Mouse (Mus musculus) cerebellum, postnatal 4 days (tissue): ENCODE results near the gene Bcas3.

Source experiments
- DNase-seq, 2 experiments: peaks; one replicate each; pipeline ENCODE4 v3.0.0; 2022; ENCODE audit warnings: low spot score in 2 of 2, mixed read lengths in 1 of 2

Bcas3 gene

DNA sequence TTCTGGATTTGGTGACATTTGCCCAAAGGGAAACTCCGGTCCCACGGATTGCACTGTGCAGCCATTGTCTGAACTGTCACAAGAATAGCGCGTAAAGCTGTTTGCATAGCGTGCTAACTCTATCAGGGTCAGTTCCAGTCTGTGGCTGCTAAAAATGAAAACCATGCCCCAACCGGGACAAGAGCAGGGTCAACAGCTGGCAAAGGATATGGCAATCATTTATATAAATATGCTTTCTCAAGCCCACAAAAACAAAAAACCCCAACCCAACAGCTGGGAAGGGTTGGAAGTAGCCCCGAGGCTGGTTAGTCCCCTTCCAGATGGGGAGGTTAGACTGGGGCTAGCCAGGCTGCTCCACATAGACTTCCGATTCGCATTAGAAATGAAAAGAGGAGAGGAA is 314.8 kb downstream of the Bcas3 start:
- DNase-seq, result no peak

DNA sequence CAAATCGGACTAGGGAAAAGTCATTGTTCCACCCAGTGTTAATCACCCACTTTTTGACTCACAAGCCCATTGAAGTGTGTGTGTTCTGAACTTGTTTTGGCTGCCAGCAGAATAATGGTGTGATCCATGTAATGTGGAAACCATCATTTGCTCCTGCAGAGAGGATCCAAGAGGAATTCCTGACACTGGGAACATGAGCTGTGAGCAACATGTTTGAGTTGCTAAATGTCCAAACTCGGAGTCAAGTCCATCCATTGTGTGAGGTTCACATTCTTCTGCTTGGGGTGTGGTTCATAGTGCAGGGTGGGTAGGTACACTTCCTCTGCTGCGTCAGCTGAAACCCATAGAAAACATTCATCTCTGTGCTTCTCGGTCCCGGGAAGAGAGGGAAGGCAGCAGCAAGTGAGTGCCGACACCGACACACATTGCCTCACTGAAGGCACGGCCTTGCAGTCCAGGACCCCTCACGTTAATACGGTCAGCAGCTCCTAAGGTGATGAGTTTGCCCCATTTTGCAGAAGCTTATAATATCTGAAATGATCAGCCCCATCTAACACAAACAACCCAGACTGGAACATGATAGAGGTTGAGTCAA is 320.0 kb downstream of the Bcas3 start:
- DNase-seq, result no peak

DNA sequence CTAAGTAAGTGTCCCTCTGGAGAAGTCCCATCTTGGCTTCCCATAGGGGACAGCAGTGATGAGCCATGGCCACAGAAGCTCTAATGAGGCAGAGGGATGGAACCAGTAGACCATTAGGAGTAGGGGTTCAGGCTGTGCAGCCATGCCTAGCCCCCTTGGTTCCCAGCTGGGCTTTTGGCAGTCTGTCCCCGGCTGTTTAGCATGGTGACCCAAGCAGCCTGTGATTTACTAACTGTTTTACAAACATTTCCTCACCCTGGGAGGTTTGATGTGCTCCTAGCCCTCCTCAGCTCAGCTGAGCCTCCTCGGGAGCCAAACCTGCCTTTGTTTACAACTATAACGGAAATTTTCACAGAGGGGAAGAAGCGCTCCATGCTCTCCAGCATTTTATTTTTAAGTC is 322.3 kb downstream of the Bcas3 start:
- DNase-seq, result no peak

DNA sequence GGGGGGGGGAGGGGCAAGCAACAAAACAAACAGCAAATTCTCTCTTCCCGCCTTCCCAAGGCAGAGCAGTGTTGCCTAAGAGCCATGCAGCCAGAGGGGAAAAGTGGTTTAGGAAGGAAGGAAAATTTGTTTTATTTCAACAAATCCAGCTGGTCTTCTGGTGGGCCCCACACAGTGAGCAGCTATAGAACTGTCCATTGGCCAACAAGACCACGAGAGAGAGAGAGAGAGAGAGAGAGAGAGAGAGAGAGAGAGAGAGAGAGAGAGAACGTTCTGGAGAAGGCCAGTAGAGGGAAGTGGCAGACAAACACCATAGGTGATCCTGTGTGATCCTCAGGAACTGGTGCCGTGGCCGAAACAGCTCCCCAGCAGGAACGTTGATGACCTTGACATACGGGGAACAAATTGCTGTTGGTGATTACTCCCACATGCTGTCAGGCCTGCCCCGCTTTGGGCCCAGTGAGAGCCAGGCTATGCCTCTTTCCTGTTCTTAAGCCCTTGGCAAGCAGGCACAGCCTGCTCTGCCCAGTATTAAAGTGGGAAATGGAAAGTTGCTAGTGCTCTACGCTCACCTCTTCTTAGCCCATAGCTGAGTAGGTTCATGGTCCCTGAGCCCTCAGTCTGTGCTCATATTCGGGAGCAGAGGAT is 323.5 kb downstream of the Bcas3 start:
- DNase-seq, result no peak

DNA sequence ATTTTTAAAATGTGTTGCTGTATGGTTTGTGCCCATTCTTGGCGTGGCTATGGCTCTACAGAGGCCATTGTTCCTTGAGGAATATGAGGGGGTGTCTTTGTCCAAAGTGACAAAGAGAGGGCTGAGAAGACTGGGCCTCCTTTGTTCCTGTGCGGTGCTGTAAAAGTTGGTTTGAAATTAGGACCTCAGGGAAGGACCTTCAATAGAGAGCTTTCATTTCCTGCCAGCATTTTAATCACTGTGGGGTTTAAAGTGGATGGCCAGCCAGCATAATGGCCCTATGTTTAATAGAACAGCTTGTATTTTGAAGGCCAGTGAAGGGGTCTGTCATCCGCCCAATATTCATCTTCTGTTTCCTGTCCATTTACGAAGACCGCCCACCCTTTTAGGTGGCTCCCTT is 325.7 kb downstream of the Bcas3 start:
- no peak for DNase-seq

DNA sequence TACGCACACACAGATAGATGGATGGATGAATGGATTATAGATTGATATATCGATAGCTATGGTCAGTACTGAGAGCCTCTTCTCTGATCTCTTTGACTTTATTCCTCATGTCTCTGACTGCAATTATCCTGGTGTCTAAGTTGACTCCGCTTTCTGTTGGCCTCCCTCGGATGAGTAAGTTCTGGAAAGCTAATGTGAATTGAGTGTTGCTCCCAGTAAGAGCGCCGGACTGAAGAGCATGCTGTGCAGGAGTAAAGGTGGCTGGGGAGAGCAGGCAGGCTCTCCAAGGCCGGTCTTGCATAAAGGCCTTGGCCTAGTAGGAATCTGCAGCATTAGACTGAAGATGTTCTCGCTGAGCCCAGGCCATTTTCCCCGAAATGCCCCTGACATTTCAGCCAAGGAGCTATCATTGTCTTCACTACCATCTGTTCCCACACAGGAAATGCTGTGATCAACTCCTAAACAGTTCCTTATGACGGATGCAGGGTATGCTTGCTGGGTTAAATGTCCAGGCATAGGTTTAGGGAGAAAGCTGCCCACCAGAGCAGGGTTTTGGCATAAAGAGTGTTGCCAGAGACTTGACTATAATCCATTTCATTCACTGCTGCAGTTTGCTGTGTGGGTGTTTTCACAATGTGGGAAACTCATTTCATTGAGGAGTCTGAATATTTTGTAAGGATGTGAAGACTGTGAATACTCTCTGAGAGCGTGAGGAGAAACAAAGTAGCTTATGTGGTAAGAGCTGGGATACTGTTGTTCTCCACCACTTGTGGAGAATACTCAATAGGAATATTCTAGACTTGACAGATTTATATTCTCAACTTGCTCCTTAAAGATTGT is 328.8 kb downstream of the Bcas3 start:
- no peak for DNase-seq

DNA sequence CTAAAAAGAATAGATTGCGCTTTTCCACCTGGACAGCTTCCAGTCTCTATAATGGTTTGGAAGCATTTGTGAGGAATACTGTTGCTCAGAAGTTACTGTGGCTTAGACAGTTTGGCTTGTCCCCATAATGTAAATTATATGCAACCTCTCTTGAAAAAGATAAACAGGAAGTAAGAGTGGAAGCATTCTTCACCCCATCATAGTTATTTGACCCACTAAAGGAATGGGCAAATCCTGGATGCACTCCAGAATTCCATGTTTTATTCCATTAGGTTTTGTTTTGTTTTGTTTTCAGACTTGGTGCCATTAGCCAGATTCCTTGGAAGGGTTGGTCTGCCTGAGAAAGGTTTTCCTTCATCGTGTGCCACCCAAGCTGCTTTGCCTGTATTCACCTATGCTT is 332.0 kb downstream of the Bcas3 start:
- DNase-seq, result no peak

DNA sequence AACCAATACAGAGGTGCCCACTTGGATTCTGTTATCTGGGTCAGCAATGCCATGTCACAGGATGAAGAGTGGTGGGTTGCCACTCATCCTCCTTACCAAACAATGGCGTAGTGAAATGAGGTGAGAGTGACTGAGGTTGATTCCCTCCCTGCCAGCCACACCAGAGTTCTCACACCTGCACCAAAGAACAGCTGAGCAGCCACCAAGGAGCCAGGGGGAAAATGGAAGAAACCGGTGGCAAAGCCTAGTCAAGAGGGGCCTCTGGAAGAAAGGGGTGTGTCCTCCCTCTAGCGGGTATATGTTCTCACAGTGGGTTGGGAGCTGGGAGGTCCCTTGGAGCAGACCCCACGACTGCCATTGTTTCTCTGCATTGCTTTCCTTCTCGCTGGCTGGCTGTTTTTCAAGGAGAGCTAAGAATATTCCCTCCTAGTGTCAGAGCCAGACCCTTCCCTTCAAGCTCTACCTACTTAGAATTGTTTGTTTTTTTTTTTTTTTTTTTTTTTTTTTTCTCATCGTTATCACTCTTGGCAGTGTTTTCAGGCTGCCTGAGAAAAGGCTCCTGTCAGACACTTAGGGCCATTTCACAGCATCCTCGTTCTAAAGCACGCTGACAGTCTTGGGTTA is 335.0 kb downstream of the Bcas3 start:
- no peak for DNase-seq

DNA sequence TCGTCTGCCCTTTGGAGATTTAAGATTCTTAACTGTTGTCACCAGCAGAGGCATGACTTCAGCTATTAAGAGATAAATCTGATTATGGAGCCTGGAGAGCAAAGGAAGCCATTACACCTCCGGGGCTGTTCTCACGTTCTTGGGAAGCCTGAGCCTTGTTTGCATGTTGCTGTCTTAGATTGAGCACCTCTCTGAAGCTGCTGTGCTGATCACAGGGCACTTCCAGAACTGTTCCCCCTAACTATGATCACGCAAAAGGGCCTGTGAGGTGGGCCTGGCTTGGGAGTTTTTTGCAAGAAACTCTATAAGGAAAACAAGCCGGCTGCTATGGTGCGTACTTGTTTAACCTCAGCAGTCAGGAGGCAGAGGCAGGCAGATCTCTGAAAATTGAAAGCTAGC is 335.5 kb downstream of the Bcas3 start:
- DNase-seq, result no peak

DNA sequence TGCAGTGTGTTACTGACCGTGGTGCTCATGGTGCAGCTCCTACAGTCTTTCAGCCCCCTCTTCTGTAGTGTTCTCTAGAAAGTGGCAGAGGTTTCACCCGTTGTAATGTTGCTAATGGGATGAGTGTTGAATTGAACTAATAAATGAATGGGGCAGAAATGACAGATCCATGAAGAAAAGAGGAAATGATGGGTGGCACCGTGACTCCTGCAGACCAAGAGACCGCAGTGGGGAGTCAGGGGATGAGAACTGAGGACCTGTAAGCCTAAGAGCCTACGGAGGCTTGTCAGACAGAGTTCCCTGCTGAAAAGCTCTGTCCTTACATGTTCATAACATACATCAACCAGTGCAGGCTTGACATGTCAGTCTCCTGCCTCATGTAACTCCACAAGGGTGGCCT is 336.3 kb downstream of the Bcas3 start:
- no peak for DNase-seq

DNA sequence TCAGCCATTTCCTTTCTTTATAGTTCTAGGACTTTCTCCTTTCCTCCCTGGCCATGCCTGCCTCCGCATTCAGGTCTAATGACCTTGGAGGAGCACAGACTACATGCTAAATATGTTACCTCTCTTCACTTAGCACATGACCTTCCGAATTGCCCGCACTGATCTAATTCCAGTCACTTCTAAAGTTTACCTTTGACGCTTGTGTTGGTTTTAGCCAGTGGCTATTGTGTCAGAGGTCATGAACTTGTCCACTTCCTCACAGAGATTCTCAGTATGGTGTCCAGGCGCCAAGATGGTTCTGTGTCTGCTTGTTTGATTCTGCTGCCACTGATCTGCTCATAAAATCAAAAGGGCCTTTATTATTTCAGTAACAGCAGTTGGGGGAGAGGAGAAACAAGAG is 338.3 kb downstream of the Bcas3 start:
- no peak for DNase-seq

DNA sequence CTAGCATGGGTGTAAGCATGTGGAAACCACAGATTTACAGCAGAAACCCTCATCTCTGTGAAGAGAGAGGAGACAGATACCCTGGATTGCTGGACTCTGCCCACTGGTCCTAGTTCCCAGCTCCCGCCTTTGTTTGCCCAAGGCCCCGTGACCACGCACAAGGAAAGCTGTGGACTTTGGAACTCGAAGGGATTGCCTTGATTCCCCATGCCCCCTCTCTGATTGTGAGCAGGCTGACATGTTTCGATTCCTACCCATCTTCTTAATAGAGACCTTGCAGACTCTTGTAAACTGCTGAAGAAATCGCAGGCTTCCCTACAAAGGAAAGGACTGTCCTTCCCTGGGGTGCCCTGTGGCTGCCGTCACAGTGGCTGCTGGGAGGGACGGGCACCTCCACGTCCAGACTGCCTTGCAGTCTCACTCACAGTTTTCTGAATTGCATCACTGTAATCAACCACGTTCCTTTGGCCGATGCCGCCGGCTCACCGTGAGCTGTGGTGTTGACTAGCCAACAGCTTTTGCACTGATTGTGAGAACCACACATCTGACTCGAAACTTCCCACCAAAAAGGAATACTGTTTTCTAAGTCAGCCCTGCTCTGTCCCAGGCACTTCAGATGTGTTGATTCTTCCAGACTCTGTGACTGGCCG is 342.8 kb downstream of the Bcas3 start:
- DNase-seq, result no peak

DNA sequence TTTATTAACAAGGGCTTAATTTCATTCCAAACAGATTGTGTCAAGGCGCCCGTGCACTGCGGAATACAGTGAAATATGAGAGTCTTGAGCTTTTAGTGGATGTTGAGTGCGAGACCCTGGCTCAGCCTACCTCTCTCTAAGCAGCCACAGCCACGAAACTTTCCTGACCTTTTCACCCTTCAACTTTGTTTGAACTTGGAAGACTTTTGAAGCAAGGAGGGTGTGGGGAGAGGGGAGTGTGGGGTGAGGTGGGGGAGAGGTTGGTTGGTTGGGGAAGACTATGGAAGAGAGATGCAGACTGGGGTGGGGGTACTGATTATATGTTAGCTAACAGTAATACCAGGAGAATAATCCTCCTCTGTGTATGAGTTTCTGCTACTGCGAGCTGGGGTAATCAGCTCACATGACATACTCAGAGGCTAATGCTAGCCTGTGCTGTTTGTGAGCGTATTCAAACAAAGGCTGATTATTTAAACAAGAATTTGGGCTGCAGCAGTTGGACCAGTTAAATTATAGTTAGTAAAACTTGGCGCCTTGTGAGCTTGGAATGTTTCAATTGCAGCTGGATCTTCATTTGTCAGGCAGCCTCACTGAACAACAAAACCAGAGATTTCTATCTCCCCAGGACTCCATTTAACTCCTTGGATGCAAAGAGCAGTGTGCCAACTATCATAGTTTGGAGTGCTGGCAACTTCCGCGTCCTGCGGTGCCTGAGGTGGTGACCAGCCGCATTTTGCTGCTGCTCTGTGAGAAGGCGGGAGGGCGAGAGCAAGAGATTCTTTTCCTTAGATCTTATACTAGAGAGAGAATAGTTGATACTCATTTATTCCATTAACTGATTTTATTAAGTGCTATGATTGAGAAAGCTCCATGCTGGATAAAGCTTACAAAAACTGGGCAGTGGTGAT is 343.8 kb downstream of the Bcas3 start:
- no peak for DNase-seq

DNA sequence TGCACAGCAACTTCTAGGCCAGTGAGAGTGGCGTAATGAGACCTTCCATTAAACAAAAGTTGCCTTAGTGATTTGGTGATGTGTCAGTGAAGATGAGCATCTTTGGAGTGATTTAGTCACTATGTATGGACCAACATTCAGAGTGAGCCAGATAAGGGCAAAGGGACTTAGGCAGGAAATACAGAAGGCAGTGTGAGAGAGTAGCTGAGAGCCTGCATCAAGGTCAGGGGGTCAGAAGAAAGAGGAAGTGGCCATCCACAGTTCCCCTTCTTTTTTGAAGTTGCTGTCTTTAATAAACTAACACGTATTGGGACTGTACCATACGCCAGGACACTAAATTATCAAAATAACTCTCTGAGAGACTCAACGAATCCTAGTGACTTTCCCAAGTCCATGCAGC is 344.5 kb downstream of the Bcas3 start:
- no peak for DNase-seq

DNA sequence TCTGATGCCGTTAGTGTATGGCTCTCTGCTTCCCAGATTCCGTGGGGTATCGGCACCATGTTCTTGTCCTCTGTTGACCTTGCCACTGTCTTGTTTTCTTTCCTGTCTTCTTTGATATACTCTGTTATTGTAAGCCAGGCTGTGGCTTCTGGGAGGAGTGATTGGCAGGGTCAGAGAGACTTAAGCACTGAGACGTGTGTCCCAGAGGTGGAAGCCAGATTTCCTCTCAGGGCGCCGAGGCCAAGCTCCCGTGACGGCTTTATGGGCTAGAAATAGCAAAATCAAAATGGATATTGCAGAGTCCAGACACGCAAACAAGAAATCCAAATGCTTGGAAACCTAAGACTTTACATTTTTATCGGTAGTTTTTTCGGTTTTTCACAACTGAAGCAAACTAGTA is 345.3 kb downstream of the Bcas3 start:
- DNase-seq, result no peak

DNA sequence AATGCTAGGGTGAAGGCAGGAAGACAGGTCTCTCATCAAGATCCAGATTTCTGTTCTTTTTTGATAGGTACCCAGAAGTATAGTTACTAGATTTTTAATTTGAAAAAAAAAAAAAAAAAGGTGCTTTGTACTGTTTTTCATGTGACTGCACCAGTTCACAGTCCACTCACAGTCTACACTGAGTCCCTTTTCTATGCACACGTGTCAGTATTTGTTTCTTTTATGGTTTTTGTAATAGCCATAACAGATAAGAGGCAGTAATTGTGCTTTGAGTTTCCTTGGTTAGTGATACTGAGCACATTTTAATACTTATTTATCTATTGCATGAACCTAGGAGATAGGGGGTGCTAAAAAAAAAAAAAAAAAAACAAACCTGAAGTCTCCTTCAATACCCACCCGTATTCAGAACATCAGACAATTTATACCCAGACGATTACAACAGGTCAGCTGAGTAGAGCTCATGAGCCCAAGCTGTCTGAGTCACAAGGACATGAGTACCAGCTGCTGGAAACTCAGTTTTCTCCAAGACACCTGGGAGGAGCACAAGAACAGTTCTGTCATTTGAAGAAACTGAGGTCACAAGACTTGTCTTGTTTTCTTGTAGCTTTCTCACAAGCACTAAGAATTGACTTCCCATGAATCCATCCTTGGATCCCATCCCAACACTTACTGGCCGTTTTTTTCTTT is 351.2 kb downstream of the Bcas3 start:
- no peak for DNase-seq

DNA sequence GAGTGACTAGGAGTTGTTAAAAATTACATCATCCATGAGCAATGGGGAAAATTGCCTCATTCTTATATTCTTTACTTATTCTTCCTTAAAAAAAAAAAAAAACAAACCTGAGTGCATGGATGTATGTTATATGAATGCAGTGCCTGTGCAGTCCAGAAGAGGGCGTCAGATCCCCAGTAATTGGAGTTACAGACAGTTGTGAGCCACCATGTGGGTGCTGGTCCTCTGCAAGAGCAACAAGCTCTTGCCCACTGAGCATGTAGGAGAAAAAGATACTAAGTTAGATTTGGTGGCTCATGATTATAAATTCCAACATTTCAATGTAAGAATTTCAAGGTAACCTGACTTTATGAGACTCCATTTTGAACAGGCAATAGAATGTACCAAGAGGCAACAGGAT is 353.7 kb downstream of the Bcas3 start:
- no peak for DNase-seq

DNA sequence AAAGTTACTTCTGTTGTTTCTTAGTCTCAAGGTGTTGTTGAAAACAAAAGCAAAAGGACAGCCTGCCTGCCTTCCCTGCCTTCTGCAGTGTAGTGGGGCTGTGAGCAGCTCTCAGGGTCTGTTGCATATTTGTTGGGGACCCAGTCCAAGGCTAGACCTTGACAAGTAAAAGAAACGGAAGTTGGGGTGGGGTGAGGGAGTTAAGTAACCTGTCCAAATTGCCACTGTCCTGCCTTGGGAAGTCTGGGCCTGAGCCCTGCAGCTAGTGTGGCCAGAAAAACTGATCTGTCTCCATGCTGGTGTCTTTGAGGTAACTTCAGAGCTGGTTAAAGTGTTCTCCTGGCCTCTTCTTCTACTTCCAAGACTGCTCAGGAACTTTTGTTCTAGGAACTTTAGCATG is 354.5 kb downstream of the Bcas3 start:
- DNase-seq, result no peak

DNA sequence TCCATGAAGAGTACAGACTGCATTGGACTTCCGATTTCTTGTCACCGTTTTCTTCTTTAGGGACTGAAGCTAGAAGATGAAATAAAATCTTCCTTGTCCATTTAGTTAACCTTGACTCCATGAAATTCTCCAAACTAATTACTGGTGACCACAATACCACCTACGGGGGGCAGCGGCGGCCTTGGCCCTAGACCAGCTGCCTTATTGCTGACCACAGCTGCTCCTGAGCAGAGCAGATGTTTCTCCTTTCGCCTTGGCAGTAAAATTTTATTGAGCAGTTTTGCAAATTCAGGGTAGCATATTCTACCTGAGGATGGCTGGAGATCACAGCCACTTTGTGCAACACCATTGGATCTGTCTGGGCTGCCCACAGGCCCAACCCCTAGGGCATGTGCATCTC is 356.2 kb downstream of the Bcas3 start:
- DNase-seq, result no peak

DNA sequence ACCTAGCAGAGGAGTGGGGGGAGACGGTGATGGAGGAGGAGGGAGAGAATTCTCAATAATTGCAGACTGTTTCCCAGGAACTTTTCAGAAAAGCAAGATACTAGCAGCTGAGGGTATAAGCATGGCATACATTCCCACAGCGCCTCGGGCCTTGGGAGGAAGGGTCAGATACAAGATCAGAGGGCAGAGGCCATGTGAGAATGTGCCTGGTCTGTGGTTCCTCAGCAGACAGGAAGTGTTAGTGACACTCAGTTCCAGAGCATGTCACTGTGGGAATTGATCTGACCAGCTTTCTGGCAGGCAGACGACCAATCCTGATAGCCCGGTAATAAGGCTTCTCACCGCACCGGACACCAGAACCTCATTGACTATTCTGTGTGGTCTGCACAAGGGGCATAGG is 357.2 kb downstream of the Bcas3 start:
- DNase-seq, result no peak
